Mouse (Mus musculus): Measurements from ENCODE around the gene Olfr263.
"Not testable (repeated sequence)": the region's sequence is repeated elsewhere in the genome, so short reads cannot be mapped to it uniquely, and the experiment has no call there.

The Olfr263 gene

DNA sequence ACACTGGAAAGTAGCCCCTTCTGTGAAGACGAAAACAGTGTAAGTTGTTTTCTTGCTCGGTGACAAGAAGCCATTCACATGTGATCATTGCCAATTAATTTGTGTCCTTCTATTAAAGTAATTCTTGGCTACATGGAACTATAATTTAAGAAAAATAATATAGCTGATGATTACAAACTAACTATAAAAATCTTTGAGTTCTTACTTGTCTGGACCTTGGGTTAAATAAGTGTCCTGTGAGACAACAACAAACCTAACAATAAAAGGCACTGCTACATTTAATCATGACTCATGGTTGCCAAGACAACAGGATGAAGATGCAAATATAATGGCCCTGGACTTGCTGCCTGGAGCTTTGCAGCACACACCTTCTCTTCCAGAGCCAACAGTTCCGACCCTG, at the start of gene Olfr263:
Olfr263 (plus strand) TSS at position 301 of the 400 bp plus-strand sequence.
- in situ Hi-C loops (cut with MboI) = not testable (repeated sequence)

DNA sequence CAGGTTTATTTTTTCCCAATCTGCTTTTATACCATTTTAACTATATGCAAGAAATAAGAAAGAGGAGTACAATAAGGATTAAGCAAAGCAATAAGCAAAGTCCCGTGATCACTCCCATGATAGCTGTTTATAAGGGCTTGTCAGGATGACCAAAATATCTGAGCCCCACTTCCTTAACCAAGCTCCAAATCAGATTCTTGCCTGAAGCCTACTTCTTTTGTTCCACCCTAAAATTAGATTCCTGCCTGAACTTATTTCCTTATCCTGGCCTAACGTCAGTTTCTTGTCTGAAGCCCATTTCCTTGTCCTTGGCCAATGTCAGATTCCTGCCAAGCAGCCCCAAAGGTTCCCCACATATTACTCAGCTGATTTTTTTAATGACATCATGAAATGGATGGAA, 46.8 kb upstream of the Olfr263 start:
- in situ Hi-C loops (cut with MboI) = no loop called here

DNA sequence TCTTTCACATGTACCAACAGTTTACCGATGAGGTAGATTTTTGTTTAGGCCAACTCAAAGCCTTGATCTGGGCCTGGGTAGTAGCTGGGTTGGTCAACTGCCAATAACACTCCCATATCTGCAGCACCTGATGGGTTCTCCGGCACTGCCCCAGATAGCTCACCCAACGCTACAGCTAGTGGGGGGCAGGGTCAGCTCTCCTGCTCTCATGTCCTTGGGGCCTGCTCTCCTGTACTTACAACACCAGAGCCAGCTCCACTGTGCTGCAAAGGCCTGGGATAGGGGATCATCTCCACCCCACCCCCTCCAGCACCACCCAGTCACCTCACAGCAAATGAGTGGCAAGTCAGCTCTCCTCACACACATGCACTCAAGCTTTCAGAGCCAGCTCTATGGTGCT, 19.7 kb upstream of the Olfr263 start:
- in situ Hi-C loops (cut with MboI) = no loop called here

DNA sequence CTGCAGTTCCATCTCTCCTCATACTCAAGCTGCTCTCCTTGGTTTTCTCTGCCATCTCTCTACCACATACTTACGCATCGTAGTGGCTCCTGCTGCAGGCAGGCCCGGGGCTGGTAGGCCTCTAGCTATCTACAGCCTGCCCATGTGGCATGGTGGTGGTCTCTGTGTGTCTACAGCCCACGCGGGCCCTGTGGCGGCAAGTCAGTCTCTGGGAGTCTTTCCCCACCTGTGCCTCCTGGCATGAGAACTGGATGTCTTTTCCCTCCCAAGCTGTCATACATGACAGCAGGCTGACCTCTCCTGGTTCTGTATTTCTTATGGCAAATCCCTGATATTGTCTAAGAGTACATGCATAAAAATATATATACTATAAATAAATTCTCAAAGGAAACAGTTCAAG, 19.0 kb upstream of the Olfr263 start:
- in situ Hi-C loops (cut with MboI) = no loop called here

DNA sequence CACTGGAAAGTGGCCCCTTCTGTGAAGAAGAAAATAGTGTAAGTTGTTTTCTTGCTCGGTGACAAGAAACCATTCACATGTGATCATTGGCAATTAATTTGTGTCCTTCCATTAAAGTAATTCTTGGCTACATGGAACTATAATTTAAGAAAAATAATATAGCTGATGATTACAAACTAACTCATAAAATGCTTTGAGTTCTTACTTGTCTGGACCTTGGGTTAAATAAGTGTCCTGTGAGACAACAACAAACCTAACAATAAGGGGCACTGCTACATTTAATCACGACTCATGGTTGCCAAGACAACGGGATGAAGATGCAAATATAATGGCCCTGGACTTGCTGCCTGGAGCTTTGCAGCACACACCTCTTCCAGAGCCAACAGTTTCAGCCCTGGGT, 18.3 kb upstream of the Olfr263 start, which contains the start of gene Olfr1369-ps1:
Olfr1369-ps1 (plus strand) TSS at position 301 of the 400 bp plus-strand sequence.
- in situ Hi-C loops (cut with MboI) = not testable (repeated sequence)

DNA sequence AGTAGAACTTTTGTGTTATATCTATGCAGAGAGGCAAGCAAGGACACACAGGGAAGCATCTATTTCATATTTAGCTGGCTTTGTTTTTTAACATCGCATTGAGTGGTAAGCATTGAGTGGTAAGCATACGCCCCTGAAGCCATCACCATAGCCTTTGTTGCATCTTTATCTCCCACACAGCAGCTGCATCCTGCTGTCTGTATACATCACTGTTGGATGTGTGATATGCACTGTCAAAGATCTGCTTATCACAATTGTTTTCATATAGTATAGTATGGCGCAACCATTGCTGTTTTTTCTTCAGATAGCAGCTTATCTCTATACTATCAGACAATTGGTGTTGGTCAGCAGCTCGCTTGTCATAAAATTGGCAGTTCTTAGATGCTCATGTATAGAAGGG, 15.3 kb upstream of the Olfr263 start:
- in situ Hi-C loops (cut with MboI) = no loop called here

DNA sequence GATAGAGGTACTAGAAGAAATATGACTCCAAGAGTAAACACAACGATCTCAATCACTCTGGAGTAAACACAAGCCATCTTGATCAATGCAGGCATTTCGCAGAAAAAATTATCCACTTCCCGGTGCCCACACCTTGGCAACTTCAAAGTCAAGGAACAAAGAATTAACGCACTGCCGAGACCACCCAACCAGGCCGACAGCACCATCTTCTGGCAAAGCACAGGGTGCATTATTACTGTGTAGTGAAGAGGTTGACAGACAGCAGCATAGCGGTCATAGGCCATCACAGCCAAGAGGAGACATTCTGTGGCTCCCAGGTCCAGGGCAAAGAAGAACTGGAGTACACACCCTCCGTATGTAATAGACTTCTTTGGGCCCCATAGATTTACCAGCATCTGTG, 13.0 kb downstream of the Olfr263 start:
- in situ Hi-C loops (cut with MboI) = no loop called here

DNA sequence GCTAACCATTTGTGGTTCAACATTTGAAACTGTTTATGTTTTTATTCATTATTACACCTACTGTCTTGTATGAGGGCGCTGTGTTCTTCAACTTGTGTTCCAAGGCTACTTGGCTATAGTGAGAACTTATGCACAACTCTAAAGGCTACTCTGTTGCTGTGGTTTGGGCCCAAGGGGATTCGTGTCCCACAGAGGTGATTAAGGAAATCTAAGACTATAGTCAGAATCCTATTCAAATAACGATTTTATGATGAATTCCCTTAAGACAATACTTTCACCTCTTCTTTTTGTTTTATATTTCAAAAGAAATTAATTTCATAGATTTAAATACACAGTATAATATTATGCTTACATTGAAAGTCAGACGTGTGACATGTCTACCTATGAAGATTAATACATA, 16.3 kb downstream of the Olfr263 start, which contains the start of gene Olfr1368:
Olfr1368 (minus strand) TSS at position 101 of the 400 bp plus-strand sequence.
- in situ Hi-C loops (cut with MboI) = no loop called here

DNA sequence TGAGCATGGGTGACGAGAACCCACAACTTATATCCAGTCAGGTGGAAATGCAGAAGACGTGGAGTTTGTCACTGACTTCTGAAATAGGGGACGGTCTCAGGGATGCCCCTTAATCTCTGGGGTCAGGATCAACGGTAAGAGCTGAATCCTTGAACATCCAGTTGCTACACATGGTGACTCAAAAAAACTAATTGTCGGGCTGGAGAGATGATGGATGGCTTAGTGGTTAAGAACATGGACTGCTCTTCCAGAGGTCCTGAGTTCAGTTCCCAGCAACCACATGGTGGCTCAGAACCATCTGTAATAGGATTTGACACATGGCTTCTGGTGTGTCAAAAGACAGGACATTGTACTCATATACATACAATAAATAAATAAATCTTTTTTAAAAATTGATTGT, 26.4 kb downstream of the Olfr263 start:
- in situ Hi-C loops (cut with MboI) = loop anchor here (25.0 kb wide), 1 partner anchor 844 kb away; no protein-coding TSS in a partner anchor

DNA sequence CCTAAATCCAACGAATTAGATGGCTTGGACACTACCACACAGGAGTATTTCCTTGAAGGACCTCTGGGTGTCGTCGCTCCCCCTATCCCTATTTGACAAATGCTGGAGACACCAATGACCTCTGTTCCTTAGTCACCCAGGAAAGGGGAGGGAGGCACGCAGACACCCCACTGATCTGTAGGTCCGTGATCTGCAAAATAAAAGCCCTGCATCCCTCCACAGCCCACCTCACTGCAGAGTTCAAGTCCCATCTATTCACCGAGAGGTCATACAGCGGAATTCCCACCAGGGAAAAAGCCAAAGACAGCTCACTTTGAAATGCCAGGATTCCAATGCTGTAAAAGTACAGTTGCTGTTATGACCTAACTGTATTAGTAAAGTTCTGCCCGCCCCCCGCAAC, 28.6 kb downstream of the Olfr263 start:
- in situ Hi-C loops (cut with MboI) = loop anchor here (25.0 kb wide), 1 partner anchor 846 kb away; no protein-coding TSS in a partner anchor

DNA sequence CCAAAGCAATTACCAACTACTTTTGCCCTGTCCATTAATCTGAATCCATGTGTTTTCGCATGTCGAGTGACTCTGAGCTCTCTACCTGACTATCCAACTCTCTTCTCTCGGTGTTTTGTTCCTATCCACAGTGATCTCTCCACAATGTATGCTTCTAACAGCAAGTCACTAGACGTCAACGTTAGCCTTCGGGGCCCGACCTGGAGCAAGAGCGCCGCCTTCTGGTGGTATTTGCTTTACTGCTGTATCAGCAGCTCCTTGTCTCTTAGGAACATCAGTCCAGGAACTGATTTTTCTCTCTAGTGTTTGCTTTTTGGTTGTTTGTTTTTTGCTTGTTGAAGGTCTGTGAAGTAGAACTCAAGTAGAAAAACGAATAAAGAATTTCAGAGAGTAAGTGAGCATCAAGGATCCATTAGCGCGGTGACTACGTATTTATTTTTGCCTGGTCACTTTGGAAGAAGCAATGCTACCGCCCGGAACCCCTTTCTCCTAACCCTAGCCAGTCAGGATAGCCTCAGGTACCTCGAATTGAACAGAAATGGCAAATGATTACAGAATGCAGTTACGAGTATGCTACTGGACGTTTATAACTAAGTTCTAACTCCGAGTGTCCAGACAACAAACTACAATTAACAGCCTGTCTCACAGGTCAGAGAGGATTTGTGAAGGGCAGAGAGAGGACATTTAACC, 29.5 kb downstream of the Olfr263 start:
- in situ Hi-C loops (cut with MboI) = loop anchor here (25.0 kb wide), 1 partner anchor 847 kb away; no protein-coding TSS in a partner anchor

DNA sequence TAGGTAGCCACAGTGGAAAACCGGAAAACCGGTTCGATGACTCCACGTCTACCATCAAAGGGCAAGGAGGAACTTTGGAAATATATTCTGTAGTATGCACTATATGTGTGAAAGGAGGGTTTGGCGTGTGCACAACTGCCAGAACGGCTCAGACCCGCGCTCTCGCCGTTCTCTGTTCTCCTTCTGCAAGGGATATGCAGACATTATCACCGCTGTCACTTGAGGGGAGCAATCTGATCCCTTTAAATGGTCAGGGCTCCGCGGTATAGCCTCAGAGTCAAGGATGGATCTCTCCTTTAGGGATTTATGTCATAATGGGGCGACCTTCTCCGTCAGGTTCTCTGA, 30.0 kb downstream of the Olfr263 start:
- in situ Hi-C loops (cut with MboI) = loop anchor here (25.0 kb wide), 1 partner anchor 847 kb away; no protein-coding TSS in a partner anchor

DNA sequence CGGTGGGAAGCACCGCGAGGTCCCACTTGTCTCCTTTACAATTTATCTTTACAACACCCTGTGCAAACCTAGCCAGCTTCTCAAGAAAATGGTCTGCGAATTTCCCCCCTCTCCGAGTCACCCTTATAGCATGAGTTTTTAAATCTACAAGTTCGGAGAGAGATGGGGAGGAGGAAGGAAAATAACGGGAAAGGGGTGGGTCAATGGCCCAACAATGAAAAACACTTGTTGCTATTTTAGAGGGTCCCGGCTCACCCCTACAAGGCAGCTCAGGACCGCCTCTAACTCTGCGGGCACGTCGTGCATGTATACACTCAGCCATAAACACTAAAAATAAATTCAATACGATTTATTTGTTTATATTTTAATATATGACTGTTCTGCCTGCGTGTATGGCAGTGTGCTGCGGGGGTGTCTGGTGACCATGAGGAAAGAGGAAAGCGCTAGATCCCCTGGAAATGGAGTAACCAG, 30.6 kb downstream of the Olfr263 start:
- in situ Hi-C loops (cut with MboI) = loop anchor here (5.0 to 25.0 kb wide), 4 partner anchors 42 to 848 kb away; partner anchors contain the start of genes Zfp184 and Zkscan3

DNA sequence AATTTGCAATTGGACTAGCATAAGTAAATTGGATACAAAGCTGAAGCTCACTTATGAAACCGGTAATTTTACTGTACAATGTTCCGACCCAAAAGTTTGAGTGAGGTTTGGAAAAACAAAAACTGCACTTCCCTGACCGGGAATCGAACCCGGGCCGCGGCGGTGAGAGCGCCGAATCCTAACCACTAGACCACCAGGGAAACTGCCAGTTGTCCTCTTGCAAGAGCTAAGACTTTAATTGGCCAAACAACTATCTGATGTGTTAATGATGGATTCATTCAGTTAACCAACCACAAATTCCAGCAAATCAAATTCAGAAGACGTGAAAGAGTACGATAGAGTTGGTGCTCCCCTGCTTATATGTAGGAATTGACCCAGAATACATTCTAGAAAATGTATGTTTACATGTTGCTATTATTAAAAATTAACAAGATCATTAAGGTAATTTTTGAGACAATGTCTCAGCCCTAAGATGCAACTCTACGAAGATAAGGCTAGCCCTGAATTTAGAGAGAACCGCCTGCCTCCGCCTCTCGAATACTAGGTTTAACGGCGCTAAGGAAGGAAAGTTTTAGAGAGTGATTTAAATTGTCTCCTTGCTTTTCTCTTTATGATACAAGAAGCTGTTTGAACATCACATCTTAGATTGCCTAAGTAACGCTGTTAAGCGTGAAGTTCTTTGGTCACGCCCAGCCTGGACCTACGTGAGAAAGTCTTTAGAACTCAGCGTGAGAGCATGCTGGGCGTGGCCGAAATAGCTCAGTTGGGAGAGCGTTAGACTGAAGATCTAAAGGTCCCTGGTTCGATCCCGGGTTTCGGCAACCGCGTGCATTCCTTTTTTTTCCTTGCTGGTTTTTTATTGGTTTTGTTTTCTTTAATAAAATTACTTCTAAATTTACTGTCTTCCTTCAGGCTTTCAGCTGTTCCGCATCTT, 31.5 kb downstream of the Olfr263 start:
- in situ Hi-C loops (cut with MboI) = loop anchor here (5.0 to 25.0 kb wide), 4 partner anchors 41 to 849 kb away; partner anchors contain the start of genes Zfp184 and Zkscan3

DNA sequence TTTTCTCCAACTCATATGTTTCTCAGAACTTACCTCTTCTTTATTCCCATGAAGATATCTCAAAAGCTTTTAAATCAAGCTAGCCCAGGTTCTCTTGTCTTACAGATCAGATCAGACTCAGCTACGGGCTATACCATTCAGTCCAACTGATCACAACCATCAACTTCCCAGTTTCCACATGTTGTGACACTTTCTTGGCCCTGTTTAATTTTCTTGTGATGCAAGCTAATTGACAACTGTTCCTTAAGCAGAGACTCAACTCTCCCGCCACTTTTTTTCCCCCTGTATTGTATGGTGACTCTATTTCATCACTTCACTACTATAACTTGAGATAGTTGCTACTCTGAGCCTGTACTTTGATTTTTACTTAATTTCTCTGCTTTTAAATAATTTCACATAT, 32.2 kb downstream of the Olfr263 start:
- in situ Hi-C loops (cut with MboI) = loop anchor here (5.0 to 25.0 kb wide), 4 partner anchors 41 to 849 kb away; partner anchors contain the start of genes Zfp184 and Zkscan3

DNA sequence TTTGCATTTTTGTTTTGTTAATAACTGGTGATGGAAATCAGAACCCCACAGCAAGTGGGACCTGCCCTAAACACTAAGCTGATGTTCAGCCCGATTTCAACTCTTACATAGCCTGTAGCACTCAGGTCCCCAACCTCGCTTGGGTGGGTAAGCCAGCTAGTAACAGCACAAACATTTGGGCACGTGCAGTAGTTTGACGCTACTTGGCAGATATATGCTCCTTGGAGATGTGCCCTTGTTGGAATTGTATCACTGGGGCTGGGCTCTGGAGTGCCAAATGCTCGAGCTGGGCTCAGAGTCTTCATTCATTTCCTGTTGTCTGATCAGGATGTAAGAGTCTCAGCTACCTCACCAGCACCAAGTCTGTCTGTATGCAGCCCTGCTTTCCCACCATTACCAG, 33.2 kb downstream of the Olfr263 start:
- in situ Hi-C loops (cut with MboI) = loop anchor here (5.0 to 25.0 kb wide), 4 partner anchors 40 to 850 kb away; partner anchors contain the start of genes Zfp184 and Zkscan3

DNA sequence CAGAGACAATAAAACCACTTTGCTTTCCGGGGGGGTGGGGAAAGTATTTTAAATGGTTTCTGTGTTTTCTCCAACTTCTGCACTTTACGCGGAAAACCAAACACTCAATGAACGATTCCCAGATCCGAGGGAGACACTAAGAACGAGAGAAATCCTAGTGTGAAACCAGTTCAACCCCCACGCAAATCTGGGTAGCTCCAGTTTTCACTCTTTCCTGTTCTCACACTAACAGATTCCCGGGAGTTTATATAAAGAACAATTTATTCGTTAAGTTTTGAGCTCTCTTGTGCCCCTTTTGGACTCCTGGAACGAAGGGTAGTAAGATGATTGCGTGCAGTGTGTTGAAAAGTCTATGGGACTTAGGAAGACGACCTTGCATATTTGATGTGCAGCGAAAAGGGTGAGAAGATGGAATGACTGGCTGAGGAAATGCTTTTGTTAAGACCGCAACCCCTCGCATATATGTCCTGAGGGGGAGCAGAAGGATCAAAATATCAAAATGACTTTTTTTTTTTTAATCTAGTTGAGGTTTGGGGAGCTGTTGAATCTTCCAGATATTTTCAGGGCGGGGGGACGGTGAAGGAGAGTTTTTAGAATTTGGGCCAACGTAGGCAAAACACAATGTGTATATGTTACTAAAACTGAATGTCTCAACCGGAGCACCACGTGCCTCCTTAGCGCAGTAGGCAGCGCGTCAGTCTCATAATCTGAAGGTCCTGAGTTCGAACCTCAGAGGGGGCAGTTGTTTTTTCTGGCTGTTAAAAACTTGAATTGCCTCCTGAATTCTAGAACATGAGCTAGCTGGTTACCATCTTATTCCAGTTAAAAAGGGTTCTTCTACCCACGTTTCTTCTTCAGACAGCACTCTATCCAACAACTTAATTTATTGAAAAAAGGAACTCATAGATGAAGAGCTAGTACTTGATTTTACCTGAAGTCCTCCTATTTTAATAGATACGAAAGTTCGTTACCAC, 37.8 kb downstream of the Olfr263 start:
- in situ Hi-C loops (cut with MboI) = loop anchor here (5.0 to 25.0 kb wide), 5 partner anchors 238 to 855 kb away; partner anchors contain the start of genes Zfp184 and Zkscan3

DNA sequence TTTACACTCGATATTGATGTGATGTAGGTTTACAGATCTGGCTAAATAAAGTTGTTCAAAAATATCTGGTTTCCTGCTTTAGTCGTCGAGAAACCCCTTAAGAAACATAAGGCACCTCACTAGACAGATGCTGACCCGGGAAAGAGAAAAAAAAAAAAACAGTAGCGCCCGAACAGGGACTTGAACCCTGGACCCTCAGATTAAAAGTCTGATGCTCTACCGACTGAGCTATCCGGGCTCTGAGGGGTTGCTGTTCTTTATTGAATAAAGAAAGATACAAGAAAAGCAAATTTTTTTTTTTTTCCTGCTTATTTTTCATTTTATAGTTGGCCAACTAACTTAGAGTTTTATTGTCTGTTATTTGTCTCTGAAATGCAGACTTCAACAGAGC, 38.5 kb downstream of the Olfr263 start:
- in situ Hi-C loops (cut with MboI) = loop anchor here (5.0 to 25.0 kb wide), 5 partner anchors 237 to 856 kb away; partner anchors contain the start of genes Zfp184 and Zkscan3

DNA sequence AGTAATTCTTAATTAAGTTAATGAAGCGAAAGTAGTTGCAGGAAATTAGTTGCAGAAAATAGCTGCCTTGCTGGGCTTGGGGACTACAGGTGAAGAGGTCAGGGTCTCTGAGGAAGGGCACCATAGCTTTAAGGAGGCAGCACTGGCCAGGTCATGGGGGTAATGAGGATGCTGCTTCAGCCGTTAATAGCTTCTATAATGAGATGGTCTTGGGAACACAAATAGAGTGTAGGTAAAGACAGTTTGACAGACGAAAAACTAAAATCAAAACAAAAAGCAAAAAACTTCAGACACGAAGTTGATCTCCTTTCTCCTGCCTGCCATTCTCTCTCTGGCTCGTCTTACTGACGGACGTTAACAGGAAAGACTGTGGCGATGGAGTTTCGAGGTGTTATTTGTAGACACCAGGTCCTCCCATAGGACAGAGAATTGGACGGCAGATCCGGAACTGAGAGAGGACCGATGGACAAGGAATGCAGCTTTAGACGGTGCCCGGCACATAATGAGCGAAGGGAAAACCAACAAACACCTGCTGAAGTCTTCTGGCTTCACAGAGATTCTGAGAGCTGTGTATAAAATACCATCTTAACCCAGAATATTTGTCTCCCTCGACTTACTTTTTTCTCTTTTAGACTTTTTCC, 39.1 kb downstream of the Olfr263 start:
- in situ Hi-C loops (cut with MboI) = loop anchor here (5.0 to 25.0 kb wide), 5 partner anchors 236 to 856 kb away; partner anchors contain the start of genes Zfp184 and Zkscan3

DNA sequence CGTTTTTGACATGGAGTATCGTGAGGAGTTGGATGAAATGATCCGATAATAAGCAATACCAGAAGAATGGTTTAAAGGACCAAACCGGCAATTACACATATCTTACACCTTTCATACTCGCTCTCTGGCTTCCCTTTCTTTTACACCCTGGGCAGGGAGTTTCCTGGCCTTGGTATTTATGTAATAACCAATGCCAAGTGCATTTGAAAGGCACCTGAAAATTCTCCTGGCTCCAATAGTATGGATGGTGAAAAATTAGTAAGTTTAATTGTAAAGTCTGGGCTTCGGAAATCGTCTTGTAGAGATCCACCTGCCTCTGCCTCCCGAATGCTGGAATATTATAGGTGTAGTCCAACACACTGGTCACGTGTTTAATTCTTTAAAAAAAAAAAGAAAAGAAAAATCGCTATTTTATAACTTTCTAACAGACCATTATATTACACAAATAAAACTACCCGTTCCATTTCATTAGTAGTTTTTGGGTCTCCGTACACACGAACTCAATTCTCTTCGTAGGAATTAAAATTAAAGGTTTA, 39.8 kb downstream of the Olfr263 start:
- in situ Hi-C loops (cut with MboI) = loop anchor here (5.0 to 25.0 kb wide), 5 partner anchors 236 to 857 kb away; partner anchors contain the start of genes Zfp184 and Zkscan3
